Mouse (Mus musculus) heart, adult 9 months (tissue): Measurements from ENCODE around the gene Plxnb3.
A peak's percentile ranks its signal among the peaks of the same experiment; 100 is the strongest.
"Not testable (repeated sequence)": the region's sequence is repeated elsewhere in the genome, so short reads cannot be mapped to it uniquely, and the experiment has no call there.

Source experiments
- DNase-seq, 2 experiments: peaks; one replicate each; pipeline ENCODE4 v3.0.0; 2022; ENCODE audit warnings: low spot score in 2 of 2

Plxnb3 gene

DNA sequence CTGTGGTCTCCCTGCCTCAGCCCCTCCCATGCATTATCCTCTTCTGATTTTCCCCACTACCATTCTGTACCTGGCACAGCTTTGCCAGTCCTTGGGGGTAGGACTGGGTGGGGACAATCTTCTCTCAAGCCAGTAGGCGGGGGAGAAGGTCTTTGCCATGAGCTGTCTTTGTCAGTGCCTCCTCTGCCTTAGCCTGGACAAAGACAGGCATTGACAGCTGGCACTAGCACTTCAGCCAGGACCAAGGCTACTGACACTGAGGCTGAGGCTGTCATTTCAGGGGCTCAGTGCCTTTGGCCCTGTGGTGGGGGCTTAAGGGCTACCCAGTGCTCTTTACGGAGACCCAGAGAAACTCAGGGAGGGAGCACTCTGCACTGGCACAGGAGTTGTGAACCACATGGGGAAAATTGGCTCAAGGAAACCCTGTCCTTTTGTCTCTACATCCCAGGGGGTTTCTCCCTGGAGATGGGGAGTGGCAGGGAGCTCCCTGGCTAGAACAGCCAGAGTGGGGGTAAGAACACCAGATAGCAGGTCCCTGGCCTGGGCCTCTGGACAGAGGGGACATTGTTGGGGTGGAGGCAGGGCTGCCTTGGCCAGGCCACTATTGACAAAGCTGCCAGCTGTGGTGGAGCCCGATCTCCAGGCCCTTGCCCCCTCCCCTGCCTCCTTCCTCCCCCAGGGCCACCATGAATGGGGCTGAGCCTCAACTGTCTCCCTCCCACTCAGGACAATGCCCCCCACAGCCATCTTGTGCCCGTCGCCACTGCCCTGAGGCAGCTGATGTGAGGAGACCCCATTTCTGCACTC, at the start of gene Plxnb3:
Gene Plxnb3 (plus strand): TSS at position 757 of the 807 bp plus-strand sequence.
- DNase-seq: no peak

DNA sequence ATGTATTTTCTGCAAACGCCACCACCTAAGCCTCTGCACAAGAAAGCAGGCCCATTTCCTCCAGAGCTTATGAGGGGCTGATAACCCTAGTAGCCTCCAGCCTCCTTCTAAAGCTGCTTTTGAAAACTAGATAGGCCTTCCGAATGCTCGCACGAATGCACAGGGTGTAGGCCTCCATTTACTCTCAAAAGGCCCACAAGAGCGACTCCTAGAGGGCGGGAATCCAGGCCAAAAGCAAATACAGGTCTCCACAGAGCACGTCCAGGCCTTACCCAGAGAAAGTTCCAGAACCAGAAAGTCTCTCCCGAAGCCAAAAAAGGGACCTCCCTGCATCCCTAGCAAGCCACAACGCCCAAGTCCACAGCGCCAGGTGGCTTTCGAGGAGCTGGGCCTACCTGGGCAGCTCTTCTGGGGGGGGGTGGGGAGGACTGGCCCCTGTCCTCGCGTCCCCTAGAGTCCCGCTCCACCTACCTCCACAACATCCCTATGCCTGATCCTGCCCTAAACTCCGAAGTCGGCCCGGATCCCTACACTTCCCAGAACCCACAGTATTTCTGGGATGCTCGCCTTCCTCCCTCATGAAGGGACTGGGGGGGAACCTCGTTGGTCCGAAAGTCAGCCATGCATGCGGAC, 41.3 kb upstream of the Plxnb3 start:
- DNase-seq: peak in 1 of 2 experiments; percentile 37

DNA sequence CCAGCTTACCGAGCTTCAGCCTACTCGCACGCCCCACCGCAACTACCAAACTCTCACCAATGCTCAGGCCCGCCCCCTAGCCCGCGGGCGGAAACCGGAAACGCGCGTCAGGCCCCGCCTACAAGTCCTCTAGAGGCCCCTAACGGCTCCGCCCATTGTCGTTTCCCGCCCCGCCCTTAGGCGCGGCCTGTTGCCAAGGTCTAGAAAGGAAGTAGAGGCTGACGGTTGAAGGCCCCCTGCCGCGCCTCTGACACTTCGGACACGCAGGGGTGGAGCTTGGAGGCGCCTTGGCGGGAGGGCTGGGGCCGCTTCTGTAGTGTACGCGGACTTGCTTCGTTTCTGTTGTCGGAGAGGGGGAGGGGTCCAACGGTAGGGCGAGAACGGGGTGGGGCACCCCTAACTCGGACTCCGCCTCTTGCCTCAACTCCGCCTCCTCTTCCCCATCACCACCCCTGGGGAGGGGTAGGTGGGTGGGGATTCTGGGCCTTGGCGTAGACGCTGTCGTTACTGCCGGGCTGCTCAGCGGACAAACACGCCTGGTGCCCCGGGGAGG, 40.7 kb upstream of the Plxnb3 start, which contains the start of the genes Bcap31 and Abcd1:
Gene Bcap31 (minus strand): TSS at position 67 of the 553 bp plus-strand sequence.
Gene Abcd1 (plus strand): TSS at position 489 of the 553 bp plus-strand sequence.
- peak; percentile 94 to 97 for DNase-seq

DNA sequence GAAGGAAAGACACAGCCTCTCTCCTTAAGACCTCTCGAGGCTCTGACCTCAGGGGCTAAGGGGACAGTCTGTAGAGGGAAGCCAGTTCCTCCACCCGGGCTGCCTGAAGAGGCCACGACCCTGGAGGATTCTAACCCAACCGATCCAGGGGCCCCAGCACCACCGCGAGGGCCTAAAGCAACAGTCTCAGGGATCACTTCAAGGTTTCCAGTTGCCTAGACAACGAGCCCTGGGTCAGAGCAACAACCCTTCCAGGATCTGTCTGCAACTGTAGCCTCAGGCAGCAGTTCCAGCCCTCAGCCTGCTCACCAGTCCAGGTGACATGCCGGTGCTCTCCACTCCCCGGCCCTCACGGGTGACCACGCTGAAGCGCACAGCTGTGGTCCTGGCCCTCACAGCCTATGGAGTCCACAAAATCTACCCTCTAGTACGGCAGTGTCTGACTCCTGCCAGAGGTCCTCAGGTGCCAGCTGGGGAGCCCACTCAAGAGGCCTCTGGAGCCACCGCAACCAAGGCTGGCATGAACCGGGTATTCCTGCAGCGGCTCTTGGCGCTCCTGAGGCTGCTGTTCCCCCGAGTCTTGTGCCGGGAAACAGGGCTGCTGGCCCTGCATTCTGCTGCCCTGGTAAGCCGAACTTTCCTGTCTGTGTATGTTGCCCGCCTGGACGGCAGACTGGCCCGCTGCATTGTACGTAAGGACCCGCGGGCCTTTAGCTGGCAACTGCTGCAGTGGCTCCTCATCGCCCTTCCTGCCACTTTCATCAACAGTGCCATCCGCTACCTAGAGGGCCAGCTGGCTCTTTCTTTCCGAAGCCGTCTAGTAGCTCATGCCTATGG, 40.0 kb upstream of the Plxnb3 start:
- DNase-seq: peak in 1 of 2 experiments; percentile 20

DNA sequence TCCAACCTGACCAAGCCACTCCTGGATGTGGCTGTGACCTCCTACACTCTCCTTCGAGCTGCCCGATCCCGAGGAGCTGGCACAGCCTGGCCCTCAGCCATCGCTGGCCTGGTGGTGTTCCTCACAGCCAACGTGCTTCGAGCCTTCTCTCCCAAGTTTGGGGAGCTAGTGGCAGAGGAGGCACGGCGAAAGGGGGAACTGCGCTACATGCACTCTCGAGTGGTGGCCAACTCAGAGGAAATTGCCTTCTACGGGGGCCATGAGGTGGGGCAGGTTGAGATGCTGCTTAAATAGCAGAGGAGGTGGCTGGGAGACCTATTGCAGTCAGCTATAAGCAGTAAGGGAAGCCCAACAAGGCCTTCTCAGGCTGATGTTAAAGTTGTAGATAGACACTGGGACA, 39.2 kb upstream of the Plxnb3 start:
- DNase-seq: peak; percentile 8 to 22

DNA sequence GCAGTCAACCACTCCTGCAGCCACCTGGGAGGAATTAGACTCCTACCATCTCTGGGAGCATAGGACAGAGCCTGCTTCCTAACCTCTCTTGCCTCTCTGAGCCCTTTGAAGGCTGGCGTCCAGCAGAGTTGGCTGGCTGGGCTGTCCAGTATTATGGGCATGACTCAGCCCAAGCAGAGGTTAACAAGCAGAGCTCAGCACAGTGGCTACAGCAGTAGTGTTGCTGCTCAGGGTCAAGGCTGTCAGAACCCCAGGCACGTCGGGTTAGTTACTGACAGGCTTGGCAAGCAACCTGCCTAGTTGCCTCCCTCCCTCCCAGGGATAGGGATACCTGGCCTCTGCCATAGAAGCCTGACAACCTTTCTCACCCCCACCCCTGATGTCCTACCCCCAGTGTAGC, 38.6 kb upstream of the Plxnb3 start:
- DNase-seq: peak; percentile 30 to 33

DNA sequence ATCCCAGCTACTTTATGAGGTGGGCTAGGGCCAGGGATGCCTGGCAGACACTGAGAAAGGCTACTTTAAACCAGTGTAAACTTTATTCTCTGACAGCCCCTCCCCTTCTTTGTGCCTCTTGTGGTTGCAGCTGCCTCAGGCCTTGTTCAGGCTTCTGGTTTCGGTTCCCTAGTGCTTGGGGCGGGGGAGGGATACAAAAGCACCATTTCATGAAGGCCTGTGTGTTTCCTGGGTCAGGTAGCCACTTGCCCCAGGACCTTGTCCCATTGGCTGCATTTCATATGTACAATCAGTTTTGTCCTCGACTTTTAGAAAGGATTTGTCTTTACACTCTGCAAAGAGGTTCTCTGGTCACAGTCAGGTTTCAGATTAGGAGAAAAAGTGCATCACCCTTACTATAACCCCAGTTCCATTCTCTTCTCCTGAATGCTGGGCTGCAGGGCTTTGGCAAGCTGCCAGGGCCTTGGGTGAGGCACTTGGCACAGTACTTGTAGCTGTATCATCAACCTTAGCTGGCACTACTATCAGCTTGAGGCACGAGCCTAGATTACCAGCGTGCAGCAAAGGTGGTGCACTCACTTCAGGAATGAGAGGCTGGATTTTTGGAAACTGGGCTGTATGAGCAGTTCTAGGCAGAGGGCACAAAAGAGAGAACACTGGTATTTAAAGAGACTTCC, 38.1 kb upstream of the Plxnb3 start:
- peak; percentile 21 to 38 for DNase-seq

DNA sequence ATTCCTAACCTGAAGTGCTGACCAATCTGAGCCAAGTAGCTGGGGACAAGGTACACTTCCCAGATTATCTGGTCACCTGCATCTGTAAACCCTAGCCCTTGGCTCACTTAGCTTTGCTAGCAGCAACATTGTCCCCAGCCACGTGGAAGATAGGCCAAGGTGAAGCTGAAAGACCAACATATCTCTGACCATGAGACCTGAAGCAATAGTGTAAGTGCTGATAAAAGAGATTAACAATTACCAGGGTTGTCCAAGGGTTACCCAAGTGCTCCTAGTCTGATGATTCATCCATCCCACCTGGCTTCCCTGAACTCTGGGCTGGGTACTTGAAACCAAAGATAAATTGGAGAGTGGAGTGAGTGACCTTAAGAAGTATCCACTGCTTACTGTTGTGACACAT, 26.0 kb upstream of the Plxnb3 start:
- no peak for DNase-seq

DNA sequence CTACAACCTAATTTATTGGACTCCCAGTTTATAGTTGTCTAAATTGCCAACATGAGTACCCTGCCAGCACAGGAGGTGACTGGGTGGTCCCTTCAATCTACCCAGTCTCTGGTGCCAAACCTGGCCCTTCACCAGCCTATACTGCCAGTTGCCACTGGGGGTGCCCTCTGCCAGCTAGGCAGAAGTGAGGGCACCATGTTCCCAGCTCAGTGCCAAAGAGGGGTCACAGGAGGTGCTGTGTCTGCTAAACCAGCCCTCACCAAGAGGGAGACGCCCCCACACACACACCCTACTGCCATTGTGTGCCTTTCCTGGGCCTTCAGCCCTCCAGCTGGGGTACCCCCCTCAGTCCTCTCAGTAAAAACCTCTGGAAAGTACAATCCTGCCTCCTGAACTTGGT, 18.7 kb upstream of the Plxnb3 start:
- no peak for DNase-seq

DNA sequence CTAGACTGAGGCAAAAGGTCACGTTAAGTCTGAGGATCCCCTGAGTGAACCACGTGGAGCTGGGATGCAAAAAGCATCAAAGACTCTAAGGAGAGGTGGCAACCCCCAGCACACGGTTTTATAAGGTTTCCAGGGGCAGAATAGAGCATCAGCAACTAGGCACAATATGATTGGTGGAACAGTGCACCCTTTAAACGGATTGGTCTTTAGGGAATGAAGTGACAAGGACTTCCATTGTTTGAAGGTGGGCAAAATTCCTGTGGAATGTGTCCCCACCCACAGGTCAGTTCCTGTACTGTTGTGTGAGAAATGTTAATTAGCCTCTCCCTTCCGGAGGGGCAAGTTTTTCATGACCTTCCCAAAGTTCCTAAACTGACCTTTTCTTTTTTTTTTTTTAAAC, 17.7 kb upstream of the Plxnb3 start:
- no peak for DNase-seq

DNA sequence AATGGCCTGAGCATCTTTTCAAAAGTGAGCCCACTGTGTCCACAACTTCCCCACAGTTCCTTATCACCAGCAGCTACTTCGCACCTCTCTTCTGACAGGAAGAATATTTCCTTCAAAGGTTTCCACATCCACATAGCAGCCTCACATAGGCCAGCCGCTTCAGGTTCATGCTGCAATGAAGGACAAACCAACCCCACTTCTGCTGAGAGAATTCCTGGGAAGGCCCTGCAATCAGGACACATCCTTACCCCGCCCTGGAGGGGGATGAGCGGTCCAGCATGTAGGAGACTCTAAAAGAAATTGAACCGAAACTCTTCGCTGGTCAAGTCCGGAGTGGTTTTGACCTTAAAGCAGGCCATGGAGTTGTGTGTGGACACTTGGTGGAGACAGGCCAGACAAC, 17.0 kb upstream of the Plxnb3 start:
- not testable (repeated sequence) for DNase-seq

DNA sequence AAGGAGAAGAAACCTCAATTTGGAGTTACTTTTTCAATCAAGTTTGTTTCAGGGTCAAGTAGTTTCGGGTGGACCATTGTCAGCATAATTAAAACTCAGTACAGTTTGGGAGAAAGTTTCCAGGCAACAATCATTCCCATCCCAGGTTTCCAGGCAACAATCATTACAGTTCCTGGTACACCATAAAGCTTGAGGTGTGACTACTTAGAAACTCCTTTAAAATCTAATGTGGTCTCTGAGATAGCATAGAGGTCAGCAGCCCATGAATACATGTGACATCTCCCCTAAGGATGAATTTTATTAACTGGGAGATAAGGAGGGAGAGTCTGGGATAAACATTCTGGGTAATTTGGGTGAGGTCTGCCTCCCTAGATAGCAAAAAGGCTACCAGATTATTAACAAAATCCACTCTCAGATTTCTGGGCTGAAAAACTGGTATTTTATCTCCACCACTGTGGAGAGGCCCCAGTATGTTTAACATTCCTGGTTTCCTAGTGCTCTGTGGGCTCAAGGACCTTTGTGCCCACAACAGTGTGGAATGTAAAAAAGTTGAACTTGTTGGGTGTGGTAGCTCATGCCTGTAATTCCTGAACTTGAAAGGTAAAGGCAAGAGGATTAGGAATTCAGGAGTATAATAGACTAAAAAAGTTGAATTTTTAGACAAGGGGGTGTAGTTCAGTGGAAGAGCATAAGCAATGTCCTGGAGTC, 12.0 kb upstream of the Plxnb3 start:
- DNase-seq: no peak

DNA sequence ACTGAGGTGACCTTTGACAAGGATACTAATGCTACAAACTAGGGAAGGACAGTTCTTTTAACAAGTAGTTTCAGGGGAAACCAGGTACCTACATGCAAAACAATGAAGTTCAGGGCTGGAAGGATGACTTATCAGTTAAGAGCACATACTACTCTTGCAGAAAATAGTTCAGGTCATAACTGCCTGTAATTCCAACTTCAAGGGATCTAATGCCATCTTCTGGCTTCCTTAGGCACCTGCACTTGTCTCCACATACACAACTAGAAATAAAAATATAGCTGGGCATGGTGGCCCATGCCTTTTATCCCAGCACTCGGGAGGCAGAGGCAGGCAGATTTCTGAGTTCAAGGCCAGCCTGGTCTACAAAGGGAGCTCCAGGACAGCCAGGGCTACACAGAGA, 7.9 kb upstream of the Plxnb3 start:
- no peak for DNase-seq

DNA sequence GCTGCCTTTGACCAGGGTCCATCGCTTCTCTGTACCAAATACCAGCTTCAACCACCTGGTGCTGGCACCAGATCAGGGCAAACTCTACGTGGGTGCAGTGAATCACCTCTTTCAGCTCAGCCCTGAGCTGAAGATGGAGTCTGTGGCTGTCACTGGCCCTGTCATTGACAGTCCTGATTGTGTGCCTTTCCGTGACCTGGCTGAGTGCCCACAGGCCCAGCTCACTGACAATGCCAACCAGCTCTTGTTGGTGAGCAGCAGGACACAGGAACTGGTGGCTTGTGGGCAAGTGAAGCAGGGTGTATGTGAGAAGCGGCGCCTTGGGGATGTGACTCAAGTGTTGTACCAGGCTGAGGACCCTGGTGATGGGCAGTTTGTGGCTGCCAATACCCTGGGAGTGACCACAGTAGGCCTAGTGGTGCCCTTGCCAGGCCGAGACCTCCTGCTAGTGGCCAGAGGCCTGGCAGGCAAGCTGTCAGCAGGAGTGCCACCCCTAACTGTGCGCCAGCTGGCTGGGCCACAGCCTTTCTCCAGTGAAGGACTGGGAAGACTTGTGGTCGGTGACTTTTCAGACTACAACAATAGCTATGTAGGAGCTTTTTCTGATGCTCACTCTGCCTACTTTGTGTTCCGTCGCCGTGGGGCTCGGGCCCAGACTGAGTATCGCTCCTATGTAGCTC, 1.9 kb downstream of the Plxnb3 start:
- DNase-seq: no peak

DNA sequence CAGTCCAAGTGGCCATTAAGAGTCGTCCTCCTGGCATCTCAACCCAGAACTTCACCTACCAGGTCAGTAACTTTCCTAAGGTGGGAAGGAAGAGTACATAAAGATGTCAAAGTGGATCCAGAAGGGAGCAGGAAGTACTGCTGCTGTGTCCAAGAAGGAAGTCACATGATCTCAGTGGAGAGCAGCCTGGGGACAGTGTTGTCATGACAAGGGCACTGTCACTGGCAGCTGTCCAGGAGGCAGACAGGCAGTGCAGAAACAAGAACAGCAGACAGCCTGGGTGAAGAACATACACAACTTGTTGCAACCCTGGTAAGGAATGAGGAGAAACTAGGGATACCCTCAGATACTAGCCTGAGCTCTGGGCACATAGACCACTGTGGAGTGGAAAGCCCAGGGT, 8.4 kb downstream of the Plxnb3 start:
- peak; percentile 56 to 62 for DNase-seq

DNA sequence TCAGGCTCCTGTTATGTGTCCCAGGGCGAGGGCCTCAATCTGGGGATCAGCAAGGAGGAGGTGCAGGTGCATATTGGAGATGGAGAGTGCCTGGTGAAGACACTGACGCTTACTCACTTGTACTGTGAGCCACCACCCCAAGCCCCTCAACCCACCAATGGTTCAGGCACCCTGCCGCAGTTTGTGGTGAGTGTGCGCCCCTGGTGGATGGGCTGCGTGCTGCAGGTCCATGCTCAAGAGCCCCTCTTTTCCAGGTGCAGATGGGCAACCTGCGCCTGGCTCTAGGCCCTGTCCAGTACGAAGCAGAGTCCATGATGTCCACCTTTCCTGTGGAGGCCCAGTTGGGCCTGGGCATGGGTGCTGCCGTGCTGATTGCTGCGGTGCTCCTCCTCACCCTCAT, 10.4 kb downstream of the Plxnb3 start:
- DNase-seq: no peak

DNA sequence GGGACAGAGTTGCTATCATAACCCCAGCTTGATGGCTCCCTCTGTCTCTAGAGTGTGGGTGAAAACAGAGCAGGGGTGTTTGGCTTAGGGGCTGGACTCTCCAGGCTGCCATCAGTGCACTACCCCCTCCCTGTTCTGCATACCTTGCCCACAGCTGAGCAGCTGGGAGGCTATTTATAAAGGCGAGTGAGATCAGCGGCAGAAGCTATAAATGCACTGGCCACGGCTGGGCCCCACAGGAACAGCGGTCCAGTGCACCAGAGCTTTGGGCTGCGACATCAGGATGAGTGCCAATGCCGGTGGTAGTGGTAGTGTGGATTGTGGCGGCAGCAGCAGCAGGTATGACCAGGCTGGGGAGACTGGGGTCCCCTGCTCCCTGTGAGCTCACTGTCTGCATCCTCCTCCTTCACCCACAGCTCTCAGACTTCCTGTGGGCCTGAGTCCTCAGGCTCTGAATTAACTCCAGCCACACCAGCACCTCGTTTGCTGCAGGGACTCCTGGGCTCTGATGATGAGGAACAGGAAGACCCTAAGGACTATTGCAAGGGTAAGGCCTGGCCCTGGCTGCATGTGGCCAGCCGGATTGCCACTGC, 17.4 kb downstream of the Plxnb3 start, which contains the start of gene Srpk3:
Gene Srpk3 (plus strand): TSS at position 238 of the 593 bp plus-strand sequence.
- DNase-seq: peak; percentile 44 to 51

DNA sequence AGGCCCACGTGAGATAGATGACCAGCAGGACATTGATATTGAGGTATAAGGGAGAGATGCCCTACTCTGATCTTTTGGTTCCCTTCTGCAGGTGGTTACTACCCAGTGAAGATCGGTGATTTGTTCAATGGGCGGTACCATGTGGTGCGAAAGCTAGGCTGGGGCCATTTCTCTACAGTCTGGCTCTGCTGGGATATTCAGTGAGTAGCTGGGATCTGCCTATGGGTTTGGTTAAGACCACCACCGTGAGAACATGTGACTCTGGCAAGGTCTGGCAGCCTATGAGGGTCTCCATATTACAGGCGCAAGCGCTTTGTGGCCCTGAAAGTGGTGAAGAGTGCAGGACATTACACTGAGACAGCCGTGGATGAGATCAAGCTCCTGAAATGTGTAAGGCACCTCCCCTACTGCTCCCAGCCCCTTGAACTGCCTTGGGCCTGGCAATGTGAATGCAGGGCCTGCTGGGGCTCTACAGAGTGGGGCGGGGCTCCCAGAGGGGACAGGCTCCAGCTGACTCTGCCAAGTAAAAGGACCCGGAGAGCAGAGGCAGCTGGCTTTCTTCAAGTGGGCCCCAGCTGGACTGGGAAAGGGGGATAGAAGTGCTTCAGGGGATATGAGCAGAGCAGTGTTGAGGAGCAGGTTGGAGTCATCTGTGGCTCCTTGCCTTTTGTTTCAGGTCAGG, 18.1 kb downstream of the Plxnb3 start:
- DNase-seq: peak; percentile 34 to 39

DNA sequence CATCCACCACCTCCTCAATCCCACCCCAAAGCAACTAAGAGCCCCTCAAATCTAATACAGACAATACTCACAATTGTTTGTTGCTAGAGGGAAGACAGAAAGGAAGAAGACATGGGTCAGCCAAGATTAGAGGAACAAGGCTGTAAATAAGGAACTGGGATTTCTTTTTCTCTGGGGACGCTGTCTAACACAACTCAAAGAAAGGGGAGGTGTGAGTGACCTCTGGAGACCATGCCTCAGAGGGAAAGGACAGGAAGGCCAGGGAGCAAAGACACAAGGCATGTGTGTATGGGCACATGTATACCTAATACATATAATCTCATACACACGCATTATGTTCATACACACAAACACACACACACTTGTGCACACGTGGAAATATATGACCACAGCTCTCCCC, 25.3 kb downstream of the Plxnb3 start:
- DNase-seq: no peak
